Comparison of ENCODE assay signal across 12 mouse cellular contexts in the genomic region with DNA sequence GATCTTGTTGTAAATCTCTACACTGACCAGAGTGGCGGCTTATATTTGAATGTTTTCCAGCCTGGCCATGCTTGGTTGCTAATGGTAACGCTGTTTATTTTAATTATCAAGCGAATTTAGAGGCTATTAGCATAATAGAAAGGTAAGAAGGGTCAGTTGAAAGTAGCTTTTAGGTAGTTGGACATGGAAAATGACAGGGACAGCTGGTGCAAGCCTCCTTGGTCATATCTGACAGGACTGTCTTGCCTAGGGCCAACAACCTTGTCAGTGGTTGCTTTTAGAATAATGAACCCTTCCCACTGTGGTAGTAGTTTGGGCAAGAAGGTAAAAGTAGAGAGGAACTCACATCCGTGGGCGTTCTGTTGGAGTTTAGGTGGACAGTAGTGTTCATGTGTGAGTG.
DNase-seq lines count a peak whose midpoint lies in the region; ATAC-seq and TF ChIP-seq lines count a peak whose summit lies in the region.
"Had no signal": no experiment of that assay in that cellular context is flagged by ENCODE, and none has a peak within 500 bp of the region (broad histone marks: within the 10 kb centered on the region; RNA-seq: fewer than 3 reads in every experiment).

No protein-coding gene starts in this region.

- H3K36me3 ChIP-seq in heart, embryonic 13.5 days, result no peaks in the 10 kb centered on the region
- no peaks in the 10 kb centered on the region for H3K36me3 ChIP-seq in lung, embryonic 14.5 days (ENCODE audit: insufficient read depth)
- H3K36me3 ChIP-seq in intestine, postnatal 0 days (ENCODE audit: control insufficient read depth, insufficient read depth), result no peaks in the 10 kb centered on the region; the same call in 1 of the 2 replicates
- no peaks in the 10 kb centered on the region for H3K36me3 ChIP-seq in stomach, embryonic 15.5 days
- H3K36me3 ChIP-seq: neural tube, embryonic 12.5 days had no signal

- no peaks in the 10 kb centered on the region for H3K9me3 ChIP-seq in heart, embryonic 13.5 days
- no peaks in the 10 kb centered on the region for H3K9me3 ChIP-seq in lung, embryonic 14.5 days (ENCODE audit: low read depth, low read length)
- no peaks in the 10 kb centered on the region for H3K9me3 ChIP-seq in intestine, postnatal 0 days (ENCODE audit: control insufficient read depth)
- no peaks in the 10 kb centered on the region for H3K9me3 ChIP-seq in stomach, embryonic 15.5 days
- H3K9me3 ChIP-seq: neural tube, embryonic 12.5 days had no signal

- no peak overlapping the region for H3K27ac ChIP-seq in heart, embryonic 13.5 days (replicated peaks)
- H3K27ac ChIP-seq in lung, embryonic 14.5 days (ENCODE audit: low read depth), result no peak overlapping the region
- H3K27ac ChIP-seq in intestine, postnatal 0 days (ENCODE audit: low read depth, low read length), result peak overlapping the region; percentile 70
- H3K27ac ChIP-seq in stomach, embryonic 15.5 days, result peak overlapping the region; percentile 65
- H3K27ac ChIP-seq: neural tube, embryonic 12.5 days had no signal

- H3K4me1 ChIP-seq in heart, embryonic 13.5 days, result peaks cover 64% of the 10 kb centered on the region
- no peaks in the 10 kb centered on the region for H3K4me1 ChIP-seq in lung, embryonic 14.5 days (ENCODE audit: insufficient read depth)
- peaks cover 3% of the 10 kb centered on the region; the same call in 1 of the 2 replicates for H3K4me1 ChIP-seq in intestine, postnatal 0 days (replicated peaks; ENCODE audit: control insufficient read depth, insufficient read depth, low read length)
- H3K4me1 ChIP-seq in stomach, embryonic 15.5 days, result no peaks in the 10 kb centered on the region
- H3K4me1 ChIP-seq: neural tube, embryonic 12.5 days had no signal

- no peak for TF ChIP-seq CTCF in lung, embryonic 14.5 days (IDR thresholded peaks at IDR 0.05; ENCODE audit: low read depth)
- no peak for TF ChIP-seq CTCF in intestine, postnatal 0 days (IDR thresholded peaks at IDR 0.05; ENCODE audit: low read depth)

- peak overlapping the region; percentile 66 for H3K9ac ChIP-seq in heart, embryonic 13.5 days
- H3K9ac ChIP-seq in lung, embryonic 14.5 days, result no peak overlapping the region
- H3K9ac ChIP-seq in intestine, postnatal 0 days (ENCODE audit: low read depth, low read length), result peak overlapping the region; percentile 69
- peak overlapping the region; percentile 9; the same call in 1 of the 2 replicates for H3K9ac ChIP-seq in stomach, embryonic 15.5 days
- H3K9ac ChIP-seq: neural tube, embryonic 12.5 days had no signal

- ATAC-seq in heart, embryonic 13.5 days (ENCODE audit: extremely low read depth, insufficient number of reproducible peaks, low FRiP score, low TSS enrichment), result no peak
- no peak for ATAC-seq in lung, embryonic 14.5 days (ENCODE audit: insufficient read depth)
- no peak for ATAC-seq in intestine, postnatal 0 days
- no peak for ATAC-seq in stomach, embryonic 15.5 days (ENCODE audit: insufficient read depth, low FRiP score, low read depth)

- H3K27me3 ChIP-seq in heart, embryonic 13.5 days (replicated peaks), result no peaks in the 10 kb centered on the region
- H3K27me3 ChIP-seq in lung, embryonic 14.5 days (ENCODE audit: insufficient read depth, low read length), result no peaks in the 10 kb centered on the region
- no peaks in the 10 kb centered on the region for H3K27me3 ChIP-seq in intestine, postnatal 0 days (replicated peaks; ENCODE audit: control insufficient read depth, insufficient read depth, low read length)
- H3K27me3 ChIP-seq in stomach, embryonic 15.5 days (replicated peaks), result no peaks in the 10 kb centered on the region
- H3K27me3 ChIP-seq: neural tube, embryonic 12.5 days had no signal

- no peak for DNase-seq in heart, adult 9 months (ENCODE audit: low spot score in 2 of 2)
- no peak for DNase-seq in lung, embryonic 14.5 days
- no peak for DNase-seq in lung, postnatal 25 days (ENCODE audit: low spot score)
- DNase-seq in adrenal gland, adult (ENCODE audit: inconsistent age in 2 of 2, low spot score in 1 of 2), result no peak
- DNase-seq: cerebellum, postnatal 25 days; heart, postnatal 14 days; kidney, adult 8-10 months had no signal

- 74% methylated on average over 5 of the region's 5 CpGs for WGBS in heart, embryonic 13.5 days
- 68% methylated on average over 5 of the region's 5 CpGs for WGBS in lung, embryonic 14.5 days
- 45% methylated on average over 5 of the region's 5 CpGs for WGBS in intestine, postnatal 0 days
- 68% methylated on average over 5 of the region's 5 CpGs for WGBS in stomach, embryonic 15.5 days

- peak overlapping the region; percentile 38 for H3K4me3 ChIP-seq in heart, embryonic 13.5 days
- peak overlapping the region; percentile 25 for H3K4me3 ChIP-seq in lung, embryonic 14.5 days (ENCODE audit: low read depth, low read length)
- peak overlapping the region; percentile 53 for H3K4me3 ChIP-seq in intestine, postnatal 0 days (ENCODE audit: low read depth, low read length)
- peak overlapping the region; percentile 32 for H3K4me3 ChIP-seq in stomach, embryonic 15.5 days (replicated peaks)
- H3K4me3 ChIP-seq: neural tube, embryonic 12.5 days had no signal

- peak overlapping the region; percentile 67 for H3K4me2 ChIP-seq in heart, embryonic 13.5 days
- H3K4me2 ChIP-seq in lung, embryonic 14.5 days, result peak overlapping the region; percentile 59
- H3K4me2 ChIP-seq in intestine, postnatal 0 days (replicated peaks; ENCODE audit: low read depth), result peak overlapping the region; percentile 66
- H3K4me2 ChIP-seq in stomach, embryonic 15.5 days, result peak overlapping the region; percentile 41
- H3K4me2 ChIP-seq: midbrain, embryonic 11.5 days; neural tube, embryonic 12.5 days had no signal

Comparison
In these comparisons a context has a peak if more than half of its experiments do, and no peak if none do; other contexts are left out.
1. H3K27ac ChIP-seq: peak in intestine, postnatal 0 days (single experiment) and stomach, embryonic 15.5 days (single experiment); none in heart, embryonic 13.5 days (single experiment) and lung, embryonic 14.5 days (single experiment).
2. Peak in every context shown above with its lines, with median percentiles within 50 percentile points of each other: H3K4me2 ChIP-seq and H3K4me3 ChIP-seq.